Mouse (Mus musculus) CH12F3 (cell line): ENCODE measurements around the gene Runx1.

Source experiments
- in situ Hi-C: fragments of 300-500 bp; cut with MboI; formaldehyde crosslinking; loops from 2 replicates; pipeline ENCODE4 v1.14.3; 2020; ENCODE audit warnings: low sequenced_read_pairs

Gene Runx1

DNA sequence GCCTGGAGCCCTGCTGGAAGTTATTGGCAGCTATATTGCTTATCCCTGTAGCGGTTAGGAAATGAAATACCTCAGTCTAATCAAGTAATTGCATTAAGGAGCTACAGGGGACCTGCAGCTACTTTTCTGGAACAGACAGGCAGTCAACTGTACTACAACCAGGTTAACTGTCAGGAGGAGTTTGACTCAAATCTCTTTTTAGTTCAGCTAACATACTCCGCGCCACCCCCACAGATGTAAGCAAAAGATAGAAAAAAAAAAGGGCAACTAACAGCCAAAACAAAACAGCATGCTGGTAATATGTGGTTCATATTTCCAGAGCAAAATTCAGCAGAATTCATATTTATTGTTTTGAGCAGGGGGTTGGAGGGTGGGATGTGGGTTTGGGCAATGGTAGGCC is 72.0 kb downstream of the Runx1 start:
- in situ Hi-C loops = no loop called here

DNA sequence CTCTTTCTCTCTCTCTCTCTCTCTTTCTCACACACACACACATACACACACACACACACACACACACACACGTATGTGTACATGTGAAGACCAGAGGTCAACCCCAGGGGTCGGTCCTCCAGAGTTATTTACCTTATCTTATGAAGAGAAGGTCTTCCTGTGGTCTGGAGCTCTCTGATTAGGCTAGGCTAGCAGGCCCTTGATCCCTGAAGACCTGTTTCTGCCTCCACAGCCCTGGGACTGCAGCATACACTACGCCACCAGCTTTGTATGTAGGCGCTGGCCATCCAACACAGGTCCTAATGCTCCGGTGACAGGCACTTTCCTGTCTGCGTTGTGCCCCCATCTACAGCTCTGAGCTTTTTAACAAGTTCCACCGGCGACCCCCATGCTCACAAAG is 72.8 kb downstream of the Runx1 start:
- in situ Hi-C loops = no loop called here

DNA sequence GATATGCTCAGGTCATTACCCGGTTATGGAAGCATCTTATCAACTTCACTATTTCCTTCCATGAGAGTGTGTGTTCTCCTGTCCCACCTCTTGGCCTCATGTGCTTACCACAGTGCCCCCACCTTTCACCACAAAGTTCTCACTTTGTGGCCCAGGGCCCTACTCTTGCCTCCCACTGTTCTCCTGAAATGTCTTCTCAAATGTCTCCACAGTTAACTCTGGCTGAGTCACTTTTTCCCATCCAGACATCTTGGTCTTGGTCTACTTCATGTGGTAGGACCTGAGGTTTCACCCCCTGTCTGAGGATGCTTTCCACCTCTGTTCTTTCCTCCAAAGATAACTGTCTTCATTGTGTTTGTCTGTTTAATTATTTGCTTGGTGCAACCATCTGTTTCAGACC is 77.7 kb downstream of the Runx1 start:
- in situ Hi-C loops = no loop called here

- in situ Hi-C loops = no loop called here
These were observed 78.9 kb downstream of the Runx1 start for GRCm38 (mm10) chr16:92747062-92747461.

DNA sequence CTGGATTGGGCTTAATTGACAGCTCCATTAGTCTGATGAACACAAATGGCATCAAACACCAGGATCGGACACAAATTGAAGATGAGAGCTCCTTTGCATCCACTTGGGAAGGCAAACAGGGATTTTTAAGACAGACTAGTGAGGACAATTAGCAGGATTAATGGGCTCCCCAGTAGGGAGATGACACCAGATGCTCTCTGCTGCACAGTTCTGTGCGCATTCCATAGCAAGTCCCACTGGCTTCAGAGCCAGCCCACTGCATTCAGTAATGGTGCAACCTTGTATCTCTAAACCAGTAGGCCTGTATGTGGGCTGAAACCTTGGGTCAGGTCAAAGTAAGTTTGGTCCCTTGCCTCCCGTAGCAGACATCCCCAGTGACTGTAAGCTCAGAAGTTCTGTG is 80.7 kb downstream of the Runx1 start:
- in situ Hi-C loops = no loop called here

DNA sequence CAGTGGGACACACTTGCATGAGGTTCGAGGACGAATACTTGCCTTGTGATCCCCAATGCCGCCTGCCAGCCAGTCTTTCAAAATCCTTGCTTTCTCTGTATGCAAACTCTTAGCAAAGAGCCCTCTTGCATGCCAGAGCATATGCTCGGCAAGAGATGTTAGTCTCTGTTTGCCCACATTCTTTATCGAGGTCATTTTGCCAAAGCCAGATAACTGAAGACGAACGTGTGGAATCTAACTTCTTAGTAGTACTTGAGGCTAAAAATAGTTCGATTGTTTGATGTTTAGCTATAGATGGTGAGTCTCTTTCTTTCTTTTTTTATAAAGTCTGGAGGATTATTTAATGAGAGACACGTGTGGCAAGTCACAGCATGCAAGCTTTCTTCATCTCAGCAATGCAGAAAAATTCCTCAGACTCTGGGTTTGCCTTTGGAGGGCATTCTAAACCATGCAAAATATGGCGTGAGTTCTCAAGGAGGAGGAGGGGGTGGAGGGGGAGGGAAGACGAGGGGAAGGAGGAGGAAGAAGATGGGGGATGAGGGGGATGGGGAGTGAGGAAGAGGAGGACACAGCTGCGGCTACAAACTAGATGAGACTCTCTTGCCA is 81.7 kb downstream of the Runx1 start:
- in situ Hi-C loops = no loop called here

- in situ Hi-C loops = no loop called here
These were observed 82.2 kb downstream of the Runx1 start for GRCm38 (mm10) chr16:92743755-92744154.

- in situ Hi-C loops = no loop called here
These were observed 84.6 kb downstream of the Runx1 start for GRCm38 (mm10) chr16:92741342-92741741.

DNA sequence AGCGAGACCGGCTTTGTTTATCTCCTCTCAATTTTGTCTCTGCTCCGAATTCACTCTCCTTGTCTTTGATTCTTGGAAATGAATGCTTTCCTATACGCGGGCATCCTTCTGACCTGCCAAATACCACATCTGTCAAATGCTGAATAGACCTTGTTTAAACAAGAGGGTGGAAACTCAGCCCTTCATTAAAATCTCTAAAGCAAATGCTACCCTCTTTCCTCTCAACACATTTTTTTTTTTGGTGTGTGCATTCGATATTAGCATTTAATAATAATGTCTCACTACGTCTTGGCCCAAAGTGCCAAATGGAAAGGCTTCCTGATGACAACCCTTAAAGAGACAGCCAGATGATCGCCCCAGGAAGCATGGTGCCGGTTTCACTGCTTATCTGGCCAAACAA is 85.4 kb downstream of the Runx1 start:
- in situ Hi-C loops = no loop called here

- in situ Hi-C loops = no loop called here
These were observed 86.0 kb downstream of the Runx1 start for GRCm38 (mm10) chr16:92739997-92740396.

DNA sequence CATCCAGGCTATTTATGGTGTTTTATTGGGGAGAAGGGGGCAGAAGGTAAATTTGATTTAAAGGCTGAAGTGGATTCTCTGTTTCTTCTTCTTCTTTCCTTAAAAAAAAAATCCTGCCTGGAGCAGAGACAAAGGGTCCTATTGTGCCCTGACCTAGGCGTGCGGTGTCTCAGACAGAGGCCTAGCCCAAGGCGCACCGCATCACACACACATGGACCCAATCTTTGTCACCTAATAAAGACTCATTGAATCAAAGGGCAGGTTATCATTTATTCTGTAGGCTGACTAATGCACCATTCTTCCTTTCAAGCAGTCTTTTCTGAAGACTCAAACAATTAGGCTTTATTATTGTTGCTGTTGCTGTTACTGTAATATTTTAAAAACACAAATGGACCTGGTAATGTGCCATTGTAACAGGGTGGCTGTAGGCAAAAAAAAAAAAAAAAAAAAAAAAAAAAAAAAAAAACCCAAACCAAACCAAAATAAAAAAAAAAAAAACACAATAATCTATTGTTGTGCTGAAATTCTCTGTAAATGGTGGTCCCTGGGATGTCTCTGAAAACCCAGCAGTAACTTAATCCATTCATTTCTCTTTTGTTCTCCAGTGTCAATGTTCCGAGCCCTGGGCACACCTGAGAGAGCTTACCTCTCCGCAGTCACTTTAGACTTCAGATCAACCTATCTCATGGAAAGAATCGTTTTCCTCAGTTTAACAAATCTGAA is 86.7 kb downstream of the Runx1 start:
- in situ Hi-C loops = no loop called here

DNA sequence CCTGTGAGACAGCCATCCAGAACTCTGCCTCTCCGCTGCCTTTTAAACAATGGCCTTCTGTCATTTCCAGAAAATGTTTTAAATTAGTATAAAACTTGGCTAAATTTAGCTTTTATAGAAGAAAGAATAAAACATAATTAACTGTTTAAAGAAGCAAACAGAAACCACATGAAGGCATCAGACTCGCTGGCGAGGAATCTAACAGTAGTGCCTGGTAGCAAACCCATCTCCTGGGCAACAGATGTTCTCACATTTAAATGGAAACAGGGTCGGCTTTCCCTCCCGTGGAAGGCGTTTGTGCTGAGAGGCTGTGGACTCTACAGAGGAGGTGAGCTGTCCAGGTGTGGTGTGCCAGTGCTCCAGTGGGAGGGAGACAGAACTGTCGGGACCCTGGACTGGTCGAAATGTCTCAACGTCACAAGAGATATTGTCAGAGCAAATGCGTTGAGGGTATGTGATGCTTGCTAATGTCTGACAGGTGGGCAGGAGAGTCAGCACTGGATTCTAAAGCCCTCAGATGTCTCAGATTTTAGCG is 87.4 kb downstream of the Runx1 start:
- in situ Hi-C loops = no loop called here

GRCm38 (mm10) chr16:92726870-92727269 is 99.1 kb downstream of the Runx1 start:
- in situ Hi-C loops = no loop called here

DNA sequence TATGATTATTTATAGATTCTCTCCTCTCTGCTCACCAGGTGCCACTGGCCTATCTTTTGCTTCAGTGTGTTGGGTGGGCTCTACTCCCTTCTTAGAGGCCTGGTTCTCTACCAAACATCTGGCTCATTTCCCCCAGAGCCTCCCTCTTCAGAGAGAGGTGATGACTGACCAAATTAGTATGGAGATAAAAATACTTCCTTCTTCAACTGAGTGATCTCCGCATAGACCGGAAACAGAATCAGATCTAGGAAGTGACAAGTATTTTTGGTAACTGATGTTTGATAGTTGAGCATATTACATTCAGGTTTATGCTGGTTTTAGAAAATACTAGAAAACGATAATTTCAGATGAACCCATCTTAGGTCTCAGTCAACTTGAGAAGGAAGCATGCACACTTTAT is 101.4 kb downstream of the Runx1 start:
- in situ Hi-C loops = no loop called here

DNA sequence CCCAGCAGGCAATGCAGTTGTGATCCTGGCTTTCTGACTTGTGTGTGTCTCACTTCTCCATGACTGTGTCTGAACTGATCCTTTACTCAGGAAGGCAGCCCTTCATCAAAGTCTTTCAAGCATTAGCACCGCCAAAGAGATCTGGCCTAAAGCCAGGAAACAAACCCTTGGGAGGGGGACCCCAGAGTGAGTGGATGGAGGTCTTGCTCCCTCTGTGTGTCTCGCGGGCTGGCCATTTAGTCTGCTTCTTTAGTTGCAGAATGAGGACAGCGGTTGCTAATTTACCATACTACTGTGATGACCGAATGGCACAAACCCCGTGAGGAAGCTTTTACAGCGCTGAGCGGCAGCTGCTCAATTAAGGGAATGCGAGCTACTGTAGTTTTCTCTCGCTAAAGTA is 105.3 kb downstream of the Runx1 start:
- in situ Hi-C loops = no loop called here

GRCm38 (mm10) chr16:92719725-92720124 is 106.2 kb downstream of the Runx1 start:
- in situ Hi-C loops = no loop called here

DNA sequence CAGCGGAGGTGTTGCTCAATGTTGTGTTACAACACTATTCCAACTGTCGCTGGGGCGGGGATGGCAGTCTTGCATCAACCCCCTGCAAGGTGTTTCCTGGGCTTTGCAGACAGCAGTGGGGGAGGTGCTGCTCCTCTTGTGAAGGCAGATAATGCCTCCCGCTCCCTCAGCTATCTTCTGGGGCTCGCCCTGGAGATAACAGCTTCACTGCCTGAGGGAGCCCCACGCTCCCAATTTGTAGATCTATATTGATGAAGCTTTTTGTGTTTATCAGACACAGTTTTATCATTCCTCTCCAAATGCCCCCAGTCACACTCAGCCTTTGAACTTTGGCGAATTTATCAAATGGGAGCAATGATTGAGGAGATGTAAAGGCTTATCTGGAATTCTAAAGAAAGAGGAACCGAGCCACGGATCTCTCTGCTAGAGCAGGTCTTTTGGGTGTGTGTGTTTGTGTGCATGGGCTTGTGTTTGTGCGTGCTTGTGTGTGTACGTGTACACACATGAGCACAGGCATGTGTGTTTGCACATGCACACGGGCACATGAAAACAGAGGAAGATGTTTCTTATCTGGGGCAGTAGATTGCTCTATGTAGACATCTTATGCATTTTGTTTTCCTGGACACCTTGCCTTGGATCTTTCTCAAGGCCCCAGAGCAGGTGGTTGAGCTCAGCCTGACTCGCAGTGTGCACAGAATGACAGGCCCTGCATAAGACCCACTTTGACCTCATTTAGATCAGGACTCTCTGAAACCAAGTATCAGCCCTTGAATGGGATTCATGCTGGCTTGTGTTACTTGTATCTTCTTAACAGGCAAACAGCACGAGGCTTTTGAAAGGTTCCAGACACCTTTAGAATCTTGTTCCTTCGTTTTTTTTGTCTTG is 110.1 kb downstream of the Runx1 start:
- in situ Hi-C loops = no loop called here

GRCm38 (mm10) chr16:92710161-92710560 is 115.8 kb downstream of the Runx1 start:
- in situ Hi-C loops = no loop called here

- in situ Hi-C loops = no loop called here
These were observed 117.2 kb downstream of the Runx1 start for GRCm38 (mm10) chr16:92708718-92709117.

DNA sequence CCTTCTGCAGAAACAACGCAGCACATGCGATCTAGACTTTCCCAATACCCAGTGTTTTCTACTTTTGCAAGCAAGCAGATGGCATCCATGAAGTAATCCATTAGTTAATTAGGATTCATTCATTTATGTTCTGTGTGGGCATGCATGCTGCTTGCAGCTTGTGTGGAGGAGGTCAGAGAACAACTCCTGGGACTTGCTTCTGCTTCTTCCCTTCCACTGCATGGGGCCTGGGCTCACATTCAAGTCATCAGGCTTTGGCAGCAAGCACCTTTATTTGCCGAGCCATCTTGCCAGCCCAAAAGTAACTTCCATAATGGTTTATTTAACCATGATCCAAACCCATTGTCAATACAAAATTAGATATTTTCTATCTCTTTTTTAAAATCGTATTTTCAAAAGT is 118.2 kb downstream of the Runx1 start:
- in situ Hi-C loops = no loop called here

GRCm38 (mm10) chr16:92707146-92707545 is 118.8 kb downstream of the Runx1 start:
- in situ Hi-C loops = no loop called here
